9 mouse cellular contexts compared by ENCODE assay signal in the genomic region with DNA sequence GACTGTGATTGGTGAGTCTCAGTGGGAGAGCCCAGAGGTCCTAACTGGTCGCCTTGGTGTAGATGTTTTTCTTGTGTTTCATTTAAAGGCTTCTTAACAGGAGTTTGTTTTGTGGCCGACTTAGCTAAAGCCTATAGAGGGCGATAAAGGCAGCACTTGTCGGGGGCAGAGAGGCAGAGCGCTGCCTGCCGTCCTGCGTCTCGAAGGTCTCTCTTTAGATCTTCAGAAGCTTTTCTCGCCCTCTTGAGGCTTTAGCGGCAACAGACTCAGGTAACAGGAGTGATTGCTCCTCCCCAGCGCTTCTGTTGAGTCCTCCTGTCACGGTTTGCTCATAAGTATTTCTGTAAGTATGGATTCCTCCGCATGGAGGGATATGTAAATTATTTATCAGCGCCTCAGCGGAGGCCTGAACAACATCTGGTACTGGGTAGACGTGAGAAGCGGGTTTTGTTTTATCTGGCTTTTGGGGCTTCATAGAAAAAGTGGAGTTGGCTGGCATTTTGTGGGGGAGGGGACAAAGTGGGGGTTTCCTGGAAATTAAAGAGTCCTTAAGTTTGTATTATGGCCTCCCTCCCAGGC. TPM values are rescaled to one million over a fixed set of nuclear protein-coding genes. Genes with fewer than 3 reads are reported as not detected.
A peak's percentile ranks its signal among the peaks of the same experiment; 100 is the strongest.
DNase-seq lines count a peak whose midpoint lies in the region; ATAC-seq and TF ChIP-seq lines count a peak whose summit lies in the region.
"Had no signal": no experiment of that assay in that cellular context is flagged by ENCODE, and none has a peak within 500 bp of the region (broad histone marks: within the 10 kb centered on the region; RNA-seq: fewer than 3 reads in every experiment).

No protein-coding gene starts in this region.

- H3K27ac ChIP-seq in liver, adult 2 months (replicated peaks; ENCODE audit: insufficient read depth, low read depth, low read length): no peak overlapping the region
- H3K27ac ChIP-seq in liver, embryonic 12.5 days: no peak overlapping the region
- no peak overlapping the region for H3K27ac ChIP-seq in hindbrain, embryonic 14.5 days
- no peak overlapping the region for H3K27ac ChIP-seq in small intestine, adult 2 months (ENCODE audit: insufficient read depth, low read depth, low read length)

- H3K36me3 ChIP-seq in liver, adult 2 months (ENCODE audit: control insufficient read depth, insufficient read depth, low read length): peaks cover 61% of the 10 kb centered on the region
- H3K36me3 ChIP-seq in liver, embryonic 12.5 days: peaks cover 28% of the 10 kb centered on the region
- peaks cover 67% of the 10 kb centered on the region for H3K36me3 ChIP-seq in hindbrain, embryonic 14.5 days (replicated peaks; ENCODE audit: control insufficient read depth, insufficient read depth)
- H3K36me3 ChIP-seq in small intestine, adult 2 months (ENCODE audit: control insufficient read depth, insufficient read depth, low read length): peaks cover 68% of the 10 kb centered on the region

- H3K4me1 ChIP-seq in liver, adult 2 months (ENCODE audit: control insufficient read depth, insufficient read depth, low read length): peaks cover 4% of the 10 kb centered on the region; the same call in 1 of the 2 replicates
- peaks cover 19% of the 10 kb centered on the region for H3K4me1 ChIP-seq in liver, embryonic 12.5 days
- H3K4me1 ChIP-seq in hindbrain, embryonic 14.5 days (replicated peaks; ENCODE audit: control insufficient read depth, insufficient read depth, low read length): 0 out of 2 replicates have a peak, but pooled peaks cover 6% of the 10 kb centered on the region
- peaks cover 14% of the 10 kb centered on the region; the same call in 1 of the 2 replicates for H3K4me1 ChIP-seq in small intestine, adult 2 months (ENCODE audit: control insufficient read depth, insufficient read depth, insufficient read length, low read length)

- peak; percentile 32 for TF ChIP-seq CTCF in liver, adult 2 months (IDR thresholded peaks at IDR 0.05; ENCODE audit: low read depth, low read length)
- peak; percentile 51; the same call in 1 of the 2 replicates for TF ChIP-seq CTCF in small intestine, adult 2 months (IDR thresholded peaks at IDR 0.05; ENCODE audit: extremely low read depth, insufficient read length, insufficient replicate concordance, low read depth, low read length)

- no peak overlapping the region for H3K9ac ChIP-seq in liver, adult 2 months (ENCODE audit: low read depth, low read length)
- H3K9ac ChIP-seq in liver, embryonic 12.5 days: no peak overlapping the region
- H3K9ac ChIP-seq in hindbrain, embryonic 14.5 days: no peak overlapping the region

- no peak overlapping the region for H3K4me2 ChIP-seq in liver, embryonic 12.5 days
- H3K4me2 ChIP-seq in hindbrain, embryonic 14.5 days (replicated peaks): no peak overlapping the region

- no peak for TF ChIP-seq POLR2A in liver, adult 2 months (IDR thresholded peaks at IDR 0.05; ENCODE audit: extremely low read depth, insufficient read depth, low read length)
- no peak for TF ChIP-seq POLR2A in small intestine, adult 2 months (IDR thresholded peaks at IDR 0.05; ENCODE audit: low read depth, low read length)

- no peak for ATAC-seq in CD4-positive, CD25-positive, alpha-beta regulatory T cell, adult 4 months
- ATAC-seq in liver, embryonic 12.5 days: no peak
- peak; percentile 66 for ATAC-seq in hindbrain, embryonic 14.5 days (ENCODE audit: low FRiP score)

- no peaks in the 10 kb centered on the region for H3K27me3 ChIP-seq in liver, adult 2 months (ENCODE audit: control insufficient read depth, insufficient read depth, low read length)
- no peaks in the 10 kb centered on the region for H3K27me3 ChIP-seq in liver, embryonic 12.5 days (replicated peaks)
- no peaks in the 10 kb centered on the region for H3K27me3 ChIP-seq in hindbrain, embryonic 14.5 days (ENCODE audit: control insufficient read depth, insufficient read depth, low read length)
- H3K27me3 ChIP-seq in small intestine, adult 2 months (ENCODE audit: control insufficient read depth, insufficient read depth, low read length): no peaks in the 10 kb centered on the region

- H3K4me3 ChIP-seq in liver, adult 2 months (ENCODE audit: insufficient read depth, low read depth, low read length): no peak overlapping the region
- no peak overlapping the region for H3K4me3 ChIP-seq in liver, embryonic 12.5 days
- no peak overlapping the region for H3K4me3 ChIP-seq in hindbrain, embryonic 14.5 days (replicated peaks; ENCODE audit: low read length)
- H3K4me3 ChIP-seq in small intestine, adult 2 months (ENCODE audit: low read depth, low read length): no peak overlapping the region

- peak; percentile 49 for DNase-seq in CD4-positive, CD25-positive, alpha-beta regulatory T cell, adult 2 months (ENCODE audit: low read depth, low spot score)
- no peak for DNase-seq in liver, adult 2 months (ENCODE audit: extremely low read depth, low read depth, low spot score)
- peak; percentile 66 for DNase-seq in hindbrain, embryonic 14.5 days (ENCODE audit: low spot score)
- peak; percentile 54 for DNase-seq in lung, postnatal 36 days
- DNase-seq in layer of hippocampus, adult 8-10 months (ENCODE audit: low spot score in 2 of 2): no peak

- H3K9me3 ChIP-seq in liver, embryonic 12.5 days (replicated peaks): no peaks in the 10 kb centered on the region
- H3K9me3 ChIP-seq in hindbrain, embryonic 14.5 days (ENCODE audit: control insufficient read depth, low read length): no peaks in the 10 kb centered on the region

- no peaks in the 10 kb centered on the region for H3K79me2 ChIP-seq in liver, adult 2 months (ENCODE audit: control insufficient read depth, insufficient read depth, low read length)

- WGBS in liver, adult 2 months: 82% methylated on average over 17 of the region's 17 CpGs
- WGBS in liver, embryonic 12.5 days (ENCODE audit: insufficient replicate concordance): 43% methylated on average over 17 of the region's 17 CpGs
- 16% methylated on average over 17 of the region's 17 CpGs for WGBS in hindbrain, embryonic 14.5 days
- WGBS in small intestine, adult 2 months: 44% methylated on average over 17 of the region's 17 CpGs

RNA-seq across cellular contexts. Expression of gene Gm45521, which starts 19.9 kb away (rescaled TPM):
- polyA plus RNA-seq in CD4-positive, CD25-positive, alpha-beta regulatory T cell, adult 4 months (2017; shearing (Covaris generic)): not detected
- total RNA-seq in liver, adult 2 months (2014; rRNA removed): not detected in 2 replicates
- not detected in 2 replicates for polyA plus RNA-seq in liver, adult 2 months (2012; rRNA removed)
- polyA plus RNA-seq in liver, embryonic 12.5 days (2016; fragmentation: Nextera tagmentation; extraction: Ambion mirVana): not detected in 2 replicates
- 0.44 and 0.51 TPM in 2 replicates for polyA plus RNA-seq in hindbrain, embryonic 14.5 days (2014; fragmentation: Nextera tagmentation; extraction: Ambion mirVana)
- not detected in 2 replicates for polyA plus RNA-seq in small intestine, adult 2 months (2012; rRNA removed)
- under 1 TPM in 1 of 4 experiments, not detected in 3; 0.71 TPM for total RNA-seq in layer of hippocampus, adult 8-10 months (2022)
- polyA plus RNA-seq: spleen, adult 2 months had no signal

RNA-seq across cellular contexts. Expression of gene Dnase1l3, which starts 57.2 kb away (rescaled TPM):
- polyA plus RNA-seq in CD4-positive, CD25-positive, alpha-beta regulatory T cell, adult 4 months (2017; shearing (Covaris generic)): 1 to 10 TPM; 4.6 to 8.5 TPM
- total RNA-seq in liver, adult 2 months (2014; rRNA removed): 10.0 and 10.9 TPM in 2 replicates
- 20.5 and 24.3 TPM in 2 replicates for polyA plus RNA-seq in liver, adult 2 months (2012; rRNA removed)
- 0.72 and 0.79 TPM in 2 replicates for polyA plus RNA-seq in liver, embryonic 12.5 days (2016; fragmentation: Nextera tagmentation; extraction: Ambion mirVana)
- polyA plus RNA-seq in hindbrain, embryonic 14.5 days (2014; fragmentation: Nextera tagmentation; extraction: Ambion mirVana): 0.09 TPM in 1 of 2 replicates, not detected in the other
- polyA plus RNA-seq in small intestine, adult 2 months (2012; rRNA removed): 6.5 and 14.2 TPM in 2 replicates
- not detected for total RNA-seq in layer of hippocampus, adult 8-10 months (2022)

Comparison
In these comparisons a context has a peak if more than half of its experiments do, and no peak if none do; other contexts are left out.
1. DNase-seq: peak in CD4-positive, CD25-positive, alpha-beta regulatory T cell, adult 2 months (single experiment), hindbrain, embryonic 14.5 days (single experiment) and lung, postnatal 36 days (single experiment); none in liver, adult 2 months (single experiment) and layer of hippocampus, adult 8-10 months (0 of 2).